Mouse (Mus musculus) hindlimb bud, embryonic 11.5 days (tissue): ENCODE data around the gene Irgm1.
"Not testable (repeated sequence)": the region's sequence is repeated elsewhere in the genome, so short reads cannot be mapped to it uniquely, and the experiment has no call there.

ENCODE experiments used
- DNase-seq: peaks from one replicate; pipeline ENCODE4 v3.0.0-alpha.2; 2012; ENCODE audit warnings: low read depth, low spot score; ENCODE audit errors: extremely low spot score

Gene Irgm1

GRCm38 (mm10) chr11:48871201-48871772 lies at the start of gene Irgm1:
Gene Irgm1 (minus strand): TSS chr11:48871683.
- DNase-seq: no peak

- no peak for DNase-seq
These were observed 46.9 kb upstream of the Irgm1 start for GRCm38 (mm10) chr11:48918380-48918779.

GRCm38 (mm10) chr11:48913611-48914010 lies 42.1 kb upstream of the Irgm1 start:
- DNase-seq: no peak

GRCm38 (mm10) chr11:48908459-48908858 lies 37.0 kb upstream of the Irgm1 start:
- DNase-seq: no peak

DNA sequence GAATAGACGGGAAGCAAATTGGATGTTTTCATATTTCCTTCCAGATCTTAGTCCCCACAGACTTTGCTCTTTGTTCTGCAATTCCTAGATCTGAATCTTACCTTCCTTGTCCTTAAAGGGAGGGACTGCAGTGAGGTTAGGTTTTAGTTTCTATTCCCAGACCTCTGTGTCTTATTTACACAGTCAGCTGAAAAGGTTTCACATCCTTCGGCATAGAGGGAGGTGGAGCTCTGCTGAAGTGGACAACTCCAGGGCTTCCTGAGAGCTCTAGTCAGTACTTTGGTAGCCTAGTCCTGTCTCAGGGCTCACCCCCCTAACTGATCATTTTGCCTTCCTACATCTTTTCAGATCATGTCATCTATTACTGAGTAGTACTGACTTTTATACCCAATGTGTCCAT lies 30.5 kb upstream of the Irgm1 start, which contains the start of gene Gm5431:
Gene Gm5431, minus strand, starts transcription at position 194 of the 400 bp plus-strand sequence.
- no peak for DNase-seq

DNA sequence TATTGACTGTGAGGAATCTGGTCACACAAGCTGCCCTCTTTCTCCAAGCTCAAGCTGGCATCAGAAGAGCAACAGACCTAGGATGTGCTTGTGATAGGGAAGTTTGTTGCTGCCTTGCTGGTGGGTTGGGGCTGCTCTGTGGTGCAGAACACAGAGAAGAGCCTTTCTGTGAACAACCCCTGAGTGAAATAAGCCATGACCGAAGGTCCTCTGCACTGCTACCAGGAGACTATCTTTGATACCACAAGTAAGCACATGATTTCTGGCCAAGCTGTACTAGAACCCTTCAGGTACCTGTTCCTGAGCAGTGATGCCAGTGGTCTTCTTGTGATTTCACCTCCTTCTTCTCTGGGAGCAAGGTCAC lies 30.1 kb upstream of the Irgm1 start:
- DNase-seq: not testable (repeated sequence)

- not testable (repeated sequence) for DNase-seq
These were observed 29.4 kb upstream of the Irgm1 start for GRCm38 (mm10) chr11:48900654-48901566.

DNA sequence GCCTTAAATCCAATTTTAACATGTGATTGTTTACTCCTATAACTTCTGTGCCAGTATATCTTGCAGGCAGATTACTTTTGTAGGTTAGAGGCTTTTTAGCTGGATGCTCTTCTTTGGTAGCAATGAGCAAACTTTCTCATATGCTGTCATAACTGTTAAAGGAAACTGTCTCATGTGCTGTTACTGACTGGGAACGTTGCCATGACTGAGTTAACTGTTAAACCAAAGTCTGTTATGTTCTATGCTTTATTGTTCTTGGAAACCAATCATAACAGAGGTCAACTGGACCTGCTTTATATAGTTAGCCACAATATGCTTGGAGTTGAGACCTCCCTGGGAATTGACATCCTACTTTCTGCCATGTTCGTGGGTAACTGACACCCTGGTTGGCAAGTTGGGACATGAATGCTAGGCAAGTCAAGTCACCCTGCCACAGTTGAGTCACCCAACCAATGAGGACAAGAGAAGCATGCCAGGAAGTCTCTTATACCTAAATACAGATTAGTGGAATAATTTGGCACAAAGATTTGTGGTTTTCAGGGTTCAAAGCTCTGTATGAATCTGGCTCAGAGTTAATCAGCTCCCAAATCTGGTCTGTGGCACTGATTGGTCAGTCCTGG lies 27.4 kb upstream of the Irgm1 start:
- DNase-seq: no peak

DNA sequence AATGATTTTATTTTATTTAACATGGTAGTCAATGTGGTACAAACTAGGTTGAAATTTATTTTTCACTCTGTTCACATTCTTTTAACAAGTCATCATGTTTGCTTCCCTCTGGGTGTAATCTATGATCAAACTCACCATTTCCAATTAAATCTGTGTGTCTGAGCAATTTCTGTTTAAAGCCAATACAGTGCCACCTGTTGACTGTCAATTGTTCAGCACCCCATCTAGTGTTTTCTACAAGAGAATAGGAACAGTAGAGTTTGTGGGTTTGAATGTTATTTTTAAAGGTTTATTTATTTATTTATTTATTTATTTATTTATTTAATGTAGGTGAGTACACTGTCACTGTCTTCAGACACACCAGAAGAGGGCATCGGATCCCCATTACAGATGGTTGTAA lies 5.2 kb upstream of the Irgm1 start:
- no peak for DNase-seq

GRCm38 (mm10) chr11:48875343-48875837 lies 3.9 kb upstream of the Irgm1 start:
- DNase-seq: not testable (repeated sequence)

GRCm38 (mm10) chr11:48874465-48874864 lies 3.0 kb upstream of the Irgm1 start:
- no peak for DNase-seq

DNA sequence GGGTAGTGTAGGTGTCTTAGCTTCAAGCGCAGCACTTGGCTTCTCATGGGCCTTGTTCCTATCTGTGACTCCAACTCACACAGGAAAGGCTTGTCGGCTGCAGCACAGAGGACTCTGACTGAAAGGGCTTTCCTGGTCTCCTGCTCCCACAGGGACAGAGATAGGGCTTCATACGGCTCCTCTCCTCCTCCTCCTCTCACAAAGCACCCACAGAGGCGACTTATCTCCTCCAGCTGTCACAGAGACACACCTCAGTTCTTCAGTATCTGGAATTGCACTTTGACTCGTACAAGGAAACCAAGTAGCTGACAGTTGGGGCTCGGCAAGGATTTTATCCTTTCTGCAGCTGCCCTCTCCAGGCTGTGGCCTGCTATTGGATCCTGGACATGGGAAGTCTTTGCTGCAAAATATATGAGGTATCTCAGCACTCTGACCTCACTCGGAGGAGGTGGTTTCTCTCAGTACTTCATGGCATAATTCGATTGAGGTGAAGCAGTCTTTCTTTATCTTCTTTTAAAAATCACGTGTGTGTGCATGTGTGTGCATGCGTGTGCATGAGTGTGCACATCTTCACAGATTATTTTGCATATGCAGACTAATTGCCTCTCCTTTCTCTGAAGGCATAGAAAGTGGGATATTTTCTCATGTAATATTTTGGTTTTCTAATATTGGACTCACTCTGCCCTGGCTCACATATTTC lies 2.3 kb upstream of the Irgm1 start:
- DNase-seq: no peak

- no peak for DNase-seq
These were observed 1.3 kb upstream of the Irgm1 start for GRCm38 (mm10) chr11:48872695-48873300.

DNA sequence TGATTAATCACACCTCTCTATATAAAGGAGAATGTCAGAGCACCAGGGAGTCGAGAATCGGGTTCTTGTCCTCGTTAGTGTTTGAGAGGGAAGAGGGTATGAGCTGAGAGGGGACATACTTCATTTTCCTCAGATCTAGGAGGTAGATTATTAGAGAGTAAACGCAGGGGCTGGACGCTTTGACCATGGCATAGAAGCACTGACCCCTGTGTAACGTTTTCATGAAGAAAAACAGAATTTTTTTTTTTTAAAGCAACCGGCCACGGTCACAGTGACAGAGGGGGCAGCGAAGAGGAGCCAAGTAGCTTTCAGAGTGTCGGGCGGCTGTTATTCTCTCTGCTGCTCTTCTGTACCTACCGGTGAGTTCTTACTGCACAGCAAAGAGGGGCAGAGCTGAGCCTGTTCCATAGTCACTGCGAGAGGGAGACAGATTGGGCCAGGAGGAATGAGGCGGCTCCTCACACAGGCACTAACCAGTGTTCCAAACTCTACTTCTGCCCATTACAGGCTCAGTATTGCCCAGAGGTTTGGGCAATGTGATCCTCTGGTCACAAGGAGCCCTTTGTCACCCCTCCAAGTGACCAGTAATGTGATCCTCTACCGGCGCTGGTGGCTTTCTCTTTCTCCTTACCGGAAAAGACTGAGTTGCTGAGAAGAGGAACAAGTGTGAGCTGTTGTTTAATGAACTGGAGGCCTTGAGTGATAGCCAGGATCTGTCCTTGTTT lies 496 bp upstream of the Irgm1 start:
- no peak for DNase-seq

GRCm38 (mm10) chr11:48870781-48871180 lies 702 bp downstream of the Irgm1 start:
- no peak for DNase-seq

DNA sequence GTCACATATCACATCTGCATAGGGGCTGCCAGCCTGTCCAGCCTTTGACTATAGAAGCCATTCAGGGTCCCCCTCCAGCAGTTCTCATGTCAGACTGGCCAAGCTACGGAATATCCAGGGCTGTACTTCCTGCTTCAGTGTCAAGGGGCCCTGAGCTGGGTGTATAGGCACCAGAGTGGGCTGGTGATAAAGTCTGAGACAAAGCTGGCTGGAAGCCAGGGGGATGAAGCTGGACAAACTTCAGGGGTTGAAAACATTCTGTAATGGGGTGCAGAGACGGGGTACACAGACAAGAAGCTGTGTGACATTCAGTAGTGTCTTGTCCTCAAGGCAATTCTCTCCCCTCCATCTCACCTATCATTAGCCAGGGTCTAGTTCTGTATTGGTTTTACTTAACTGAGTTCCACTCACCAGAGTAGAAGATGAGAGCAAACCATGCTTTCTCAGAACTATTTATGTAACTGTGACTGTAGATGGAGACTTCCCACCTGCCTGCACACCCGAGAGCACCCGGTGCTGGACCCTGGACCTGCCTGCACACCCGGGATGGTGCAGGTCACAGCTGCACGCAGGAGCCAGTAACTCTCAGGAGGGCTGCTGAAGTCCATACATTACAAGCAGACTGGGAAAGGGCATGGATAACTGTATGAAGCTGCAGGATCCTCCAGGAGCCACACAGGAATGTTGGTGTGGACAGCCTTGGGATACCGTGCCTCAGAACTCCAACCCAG lies 1.9 kb downstream of the Irgm1 start:
- DNase-seq: no peak

GRCm38 (mm10) chr11:48866481-48866880 lies 5.0 kb downstream of the Irgm1 start:
- DNase-seq: no peak

GRCm38 (mm10) chr11:48863808-48864207 lies 7.7 kb downstream of the Irgm1 start:
- DNase-seq: no peak

DNA sequence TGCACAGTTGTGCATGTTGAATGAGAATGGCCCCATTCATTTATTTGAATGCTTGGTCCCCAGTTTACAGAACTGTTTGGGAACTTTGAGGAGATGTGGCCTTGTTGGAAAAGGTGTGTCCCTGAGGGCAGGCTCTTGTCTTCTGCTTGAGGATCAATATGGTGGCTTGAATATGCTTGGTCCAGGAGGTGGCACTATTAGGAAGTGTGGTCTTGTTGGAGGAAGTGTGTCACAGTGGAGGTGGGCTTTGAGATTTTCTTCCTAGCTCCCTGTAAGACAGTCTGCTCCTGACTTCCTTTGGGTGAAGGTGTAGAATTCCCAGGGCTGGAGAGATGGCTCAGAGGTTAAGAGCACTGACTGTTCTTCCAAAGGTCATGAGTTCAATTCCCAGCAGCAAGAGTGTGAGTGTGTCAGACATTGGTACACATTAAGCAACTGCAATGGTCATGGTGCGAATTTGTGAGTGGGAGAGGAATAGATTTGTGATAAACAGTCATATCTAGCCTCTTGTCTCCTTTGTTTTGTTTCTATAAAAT lies 8.6 kb downstream of the Irgm1 start:
- DNase-seq: no peak
